Mouse (Mus musculus): ENCODE measurements around the gene Hrct1. TPM values are rescaled to one million over a fixed set of nuclear protein-coding genes. Genes with fewer than 3 reads are reported as not detected.

Gene Hrct1
- 1 to 10 TPM; 4.2 to 4.9 TPM for total RNA-seq (2021)
- long read RNA-seq, experiment 1, transcript Hrct1-201 (1 exons, 1,452 nt), result major isoform, 40 of 40 reads
- long read RNA-seq, experiment 1, partial matches to known transcripts, result 0 of 40 reads
- long read RNA-seq, experiment 1, other reads (novel, unspliced or antisense), result 0 of 40 reads
- long read RNA-seq, experiment 2, transcript Hrct1-201 (1 exons, 1,452 nt), result major isoform, 25 of 25 reads
- long read RNA-seq, experiment 2, partial matches to known transcripts, result 0 of 25 reads
- long read RNA-seq, experiment 2, other reads (novel, unspliced or antisense), result 0 of 25 reads

- peak; percentile 92 to 97 for DNase-seq
These were observed at the start of gene Hrct1 for GRCm38 (mm10) chr4:43726995-43727394. Gene Hrct1 (plus strand): TSS chr4:43727188.

DNA sequence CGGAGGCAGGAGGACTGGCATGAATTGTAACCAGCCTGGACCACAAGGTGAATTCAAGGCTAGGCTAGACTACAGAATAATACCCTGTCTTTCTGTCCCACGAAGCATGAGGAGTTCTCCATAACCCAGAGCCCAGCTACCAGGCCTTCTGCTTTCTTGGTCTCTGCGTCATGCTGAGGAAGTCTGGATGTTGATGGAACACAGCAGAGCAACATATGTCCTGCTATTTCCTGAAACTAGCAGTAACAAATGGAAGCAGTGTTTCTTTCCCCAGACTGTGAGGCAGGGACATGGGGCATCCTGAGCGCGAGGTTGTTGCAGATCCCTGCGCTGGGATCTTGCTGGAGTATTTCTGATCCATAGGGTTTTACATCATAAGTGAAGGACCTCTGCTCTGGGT lies 48.4 kb upstream of the Hrct1 start:
- no peak for DNase-seq

DNA sequence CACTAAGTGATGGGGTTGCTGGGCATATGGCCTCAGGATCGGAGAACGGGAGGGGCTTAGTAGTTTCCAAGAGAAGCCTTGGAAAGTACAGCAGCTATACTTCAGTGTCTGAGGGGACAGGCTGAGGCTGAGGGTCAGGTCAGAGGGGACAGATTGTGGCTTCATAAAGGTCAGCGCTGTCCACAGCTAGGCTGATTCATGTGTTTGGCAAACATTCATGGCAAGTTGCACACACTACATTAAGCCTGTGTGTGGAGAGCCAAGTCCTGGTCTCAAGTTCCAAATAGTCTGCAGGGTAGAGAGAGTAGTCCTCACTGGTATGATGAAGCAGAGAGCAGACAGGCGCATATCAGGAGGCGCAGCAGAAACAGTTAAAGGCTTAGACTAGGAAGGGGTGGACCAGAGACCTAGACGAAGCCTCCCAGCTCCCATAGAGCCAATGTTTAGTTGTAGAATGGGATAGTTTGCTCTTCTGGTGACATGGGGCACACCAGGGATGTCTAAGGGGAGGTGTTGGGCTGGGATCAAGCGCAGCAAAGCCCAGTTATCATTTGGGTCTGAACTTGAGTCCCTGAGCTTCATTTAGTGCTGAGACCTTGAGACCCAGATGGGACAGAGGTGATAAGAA lies 47.5 kb upstream of the Hrct1 start:
- DNase-seq, result peak in 1 of 2 experiments; percentile 58

GRCm38 (mm10) chr4:43690021-43690420 lies 37.0 kb upstream of the Hrct1 start:
- no peak for DNase-seq

DNA sequence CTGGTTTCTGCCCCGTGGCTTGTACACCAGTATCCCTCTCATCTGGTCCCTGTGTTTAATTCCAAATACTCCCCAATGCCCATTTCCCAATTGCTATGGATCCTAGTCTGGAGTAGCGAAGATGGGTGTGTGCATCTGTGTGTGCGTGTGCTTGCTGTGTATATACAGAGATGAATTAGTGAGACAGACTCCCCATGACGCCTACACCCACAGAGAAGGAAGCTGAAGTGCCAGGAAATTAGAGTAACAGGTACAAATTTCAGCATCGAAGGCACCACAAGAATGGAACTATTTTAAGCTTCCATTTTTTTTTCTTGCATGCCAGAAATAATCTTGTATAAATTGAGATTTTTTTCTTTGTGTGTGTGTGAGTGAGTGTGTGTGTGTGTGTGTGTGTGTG lies 36.0 kb upstream of the Hrct1 start:
- DNase-seq, result no peak

- DNase-seq, result peak; percentile 48 to 57
These were observed 33.2 kb upstream of the Hrct1 start for GRCm38 (mm10) chr4:43693806-43694241.

GRCm38 (mm10) chr4:43694439-43695248 lies 32.3 kb upstream of the Hrct1 start:
- DNase-seq, result no peak

- DNase-seq, result peak; percentile 70 to 74
These were observed 31.7 kb upstream of the Hrct1 start for GRCm38 (mm10) chr4:43695249-43695671.

GRCm38 (mm10) chr4:43696561-43696960 lies 30.4 kb upstream of the Hrct1 start:
- no peak for DNase-seq

DNA sequence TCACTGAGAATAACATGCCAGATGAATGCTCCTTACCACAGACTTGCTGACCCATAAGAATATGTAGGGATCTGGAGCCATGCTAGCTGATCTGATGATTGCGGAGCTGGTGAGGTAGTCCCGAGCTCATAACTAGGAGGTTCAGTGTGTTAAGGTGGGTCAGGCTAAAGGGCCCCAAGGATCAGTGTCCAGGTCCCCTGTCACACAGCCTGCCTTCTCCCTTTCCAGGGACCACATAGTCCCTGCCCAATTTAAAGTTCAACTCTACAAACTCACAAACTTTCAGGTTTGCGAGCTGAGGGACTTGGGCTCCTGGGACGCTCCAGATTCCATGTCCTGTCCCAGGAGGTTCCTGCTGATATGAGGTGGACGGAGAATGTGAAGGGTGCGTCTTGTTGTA lies 26.3 kb upstream of the Hrct1 start, which contains the start of gene Olfr70:
Olfr70 (minus strand) TSS at position 101 of the 400 bp plus-strand sequence.
- no peak for DNase-seq

GRCm38 (mm10) chr4:43703439-43703838 lies 23.5 kb upstream of the Hrct1 start:
- no peak for DNase-seq

- DNase-seq, result peak; percentile 23 to 45
These were observed 23.1 kb upstream of the Hrct1 start for GRCm38 (mm10) chr4:43703851-43704250.

DNA sequence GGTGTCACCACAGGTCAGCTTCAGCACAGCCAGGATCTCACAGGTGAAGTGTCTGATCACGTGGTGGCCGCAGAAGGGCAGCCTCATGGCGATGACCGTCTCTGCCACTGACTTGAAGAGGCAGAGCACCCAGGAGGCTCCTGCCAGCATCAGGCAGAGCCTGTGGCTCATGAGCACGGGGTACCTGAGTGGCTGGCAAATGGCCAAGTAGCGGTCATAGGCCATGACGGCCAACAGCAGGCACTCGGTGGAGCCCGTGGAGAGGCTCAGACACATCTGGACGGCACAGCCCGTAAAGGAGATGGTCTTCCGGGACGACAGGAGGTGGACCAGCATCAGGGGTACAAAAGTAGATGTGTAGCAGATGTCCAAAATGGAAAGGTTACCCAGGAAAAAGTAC lies 21.0 kb upstream of the Hrct1 start:
- DNase-seq, result no peak

GRCm38 (mm10) chr4:43709869-43710268 lies 17.1 kb upstream of the Hrct1 start, which contains the start of gene Olfr71:
Gene Olfr71 (minus strand): TSS chr4:43710255.
- no peak for DNase-seq

- DNase-seq, result peak; percentile 72 to 93
These were observed 15.2 kb upstream of the Hrct1 start for GRCm38 (mm10) chr4:43711821-43712220.

- no peak for DNase-seq
These were observed 13.3 kb upstream of the Hrct1 start for GRCm38 (mm10) chr4:43713652-43714219.

DNA sequence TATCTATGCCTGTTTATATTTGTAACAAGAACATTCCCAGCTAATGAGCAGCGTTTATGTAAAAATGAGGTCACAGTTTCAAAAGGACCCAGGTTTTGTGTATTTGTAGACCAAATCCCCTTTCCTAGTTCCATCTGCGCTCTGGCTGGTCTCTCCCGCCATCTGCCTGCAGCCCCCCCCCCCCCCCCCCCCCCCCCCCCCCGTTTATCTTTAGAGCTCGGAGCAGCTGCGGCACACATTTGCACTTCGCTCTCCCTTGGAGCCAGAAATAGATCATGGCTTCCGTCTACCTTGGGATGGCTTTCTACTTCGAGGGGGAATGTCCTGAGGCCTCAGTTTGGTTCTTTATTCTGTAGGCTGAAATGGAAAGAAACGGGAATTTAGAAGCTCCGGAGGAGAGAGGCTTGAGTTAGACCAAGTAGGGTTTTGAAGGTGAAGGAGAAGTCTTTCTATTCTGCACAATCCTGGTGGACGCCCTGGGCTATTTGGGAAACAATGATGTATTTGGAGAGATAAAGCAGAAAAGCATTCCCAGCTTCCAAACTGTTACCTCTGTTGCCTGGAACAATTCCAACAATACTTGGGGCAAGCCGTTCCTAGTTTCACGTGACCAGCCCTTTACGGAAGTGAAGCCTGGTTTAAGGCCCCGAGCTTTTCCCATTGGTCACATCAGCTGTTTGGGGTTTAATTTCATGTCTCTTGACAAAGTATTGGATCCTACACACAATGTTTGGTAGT lies 6.3 kb upstream of the Hrct1 start:
- DNase-seq, result no peak

- no peak for DNase-seq
These were observed 4.8 kb upstream of the Hrct1 start for GRCm38 (mm10) chr4:43722191-43722590.

- peak; percentile 70 to 85 for DNase-seq
These were observed 2.2 kb upstream of the Hrct1 start for GRCm38 (mm10) chr4:43724764-43725163.

- no peak for DNase-seq
These were observed 577 bp upstream of the Hrct1 start for GRCm38 (mm10) chr4:43726228-43726993.
